Comparison of ENCODE assay signal across 31 mouse cellular contexts in genomic region chr11:43441121-43441520, GRCm38 (mm10). TPM values are rescaled to one million over a fixed set of nuclear protein-coding genes. Genes with fewer than 3 reads are reported as not detected.
A peak's percentile ranks its signal among the peaks of the same experiment; 100 is the strongest.
DNase-seq lines count a peak whose midpoint lies in the region; ATAC-seq lines count a peak whose summit lies in the region.
"Had no signal": no experiment of that assay in that cellular context is flagged by ENCODE, and none has a peak within 500 bp of the region (broad histone marks: within the 10 kb centered on the region; RNA-seq: fewer than 3 reads in every experiment).

No protein-coding gene starts in this region.

- no peak overlapping the region for H3K27ac ChIP-seq in intestine, embryonic 14.5 days (ENCODE audit: low read depth)
- H3K27ac ChIP-seq in intestine, embryonic 16.5 days (ENCODE audit: low read length): no peak overlapping the region
- no peak overlapping the region for H3K27ac ChIP-seq in embryonic facial prominence, embryonic 10.5 days (replicated peaks)
- H3K27ac ChIP-seq: embryonic facial prominence, embryonic 13.5 days; embryonic facial prominence, embryonic 15.5 days; forebrain, embryonic 10.5 days; forebrain, embryonic 12.5 days had no signal

- no peaks in the 10 kb centered on the region for H3K9me3 ChIP-seq in intestine, embryonic 14.5 days (ENCODE audit: control insufficient read depth, low read length)
- H3K9me3 ChIP-seq in intestine, embryonic 16.5 days (ENCODE audit: control insufficient read depth, low read length): no peaks in the 10 kb centered on the region
- H3K9me3 ChIP-seq in embryonic facial prominence, embryonic 10.5 days: no peaks in the 10 kb centered on the region
- H3K9me3 ChIP-seq: embryonic facial prominence, embryonic 13.5 days; embryonic facial prominence, embryonic 15.5 days; forebrain, embryonic 10.5 days; forebrain, embryonic 12.5 days; G1E had no signal

- no peaks in the 10 kb centered on the region for H3K4me1 ChIP-seq in intestine, embryonic 14.5 days (replicated peaks; ENCODE audit: control insufficient read depth, insufficient read depth, low read length)
- H3K4me1 ChIP-seq in intestine, embryonic 16.5 days (ENCODE audit: control insufficient read depth, insufficient read depth, low read length): no peaks in the 10 kb centered on the region
- no peaks in the 10 kb centered on the region for H3K4me1 ChIP-seq in embryonic facial prominence, embryonic 10.5 days
- H3K4me1 ChIP-seq: embryonic facial prominence, embryonic 13.5 days; embryonic facial prominence, embryonic 15.5 days; forebrain, embryonic 10.5 days; forebrain, embryonic 12.5 days had no signal

- 95% methylated on average over 10 of the region's 10 CpGs for WGBS in intestine, embryonic 14.5 days
- 92% methylated on average over 10 of the region's 10 CpGs for WGBS in intestine, embryonic 16.5 days
- WGBS in embryonic facial prominence, embryonic 10.5 days: 91% methylated on average over 10 of the region's 10 CpGs

- H3K9ac ChIP-seq in intestine, embryonic 14.5 days (ENCODE audit: low read length): no peak overlapping the region
- no peak overlapping the region for H3K9ac ChIP-seq in intestine, embryonic 16.5 days (ENCODE audit: low read depth, low read length)
- H3K9ac ChIP-seq: embryonic facial prominence, embryonic 13.5 days; embryonic facial prominence, embryonic 15.5 days; forebrain, embryonic 12.5 days had no signal

- H3K27me3 ChIP-seq in intestine, embryonic 14.5 days (replicated peaks; ENCODE audit: control insufficient read depth, insufficient read depth, low read length): no peaks in the 10 kb centered on the region
- H3K27me3 ChIP-seq in intestine, embryonic 16.5 days (replicated peaks; ENCODE audit: control insufficient read depth, insufficient read depth, low read length): no peaks in the 10 kb centered on the region
- no peaks in the 10 kb centered on the region for H3K27me3 ChIP-seq in embryonic facial prominence, embryonic 10.5 days (replicated peaks; ENCODE audit: low read depth, poor library complexity, severe bottlenecking)
- H3K27me3 ChIP-seq: CH12.LX; embryonic facial prominence, embryonic 13.5 days; embryonic facial prominence, embryonic 15.5 days; forebrain, embryonic 12.5 days; Patski had no signal

- peak; percentile 76 for DNase-seq in heart, adult 11 months
- DNase-seq in heart, adult 18-20 months: no peak
- DNase-seq in intestine, embryonic 14.5 days (ENCODE audit: low spot score): peak; percentile 20
- peak; percentile 1 for DNase-seq in thymus, postnatal 14 days
- DNase-seq in thymus, postnatal 25 days: no peak
- DNase-seq in embryonic facial prominence, embryonic 10.5 days (ENCODE audit: low spot score): peak; percentile 1
- DNase-seq in spleen, postnatal 36 days (ENCODE audit: low spot score in 2 of 2): no peak
- DNase-seq: adrenal gland, adult 8-10 months; adrenal gland, postnatal 14 days; adrenal gland, postnatal 36 days; B cell, adult 2 months; cerebellum, adult 11 months; cerebellum, adult 18-20 months; cerebellum, adult 8-10 months; cerebellum, adult 9-11 months; cerebellum, postnatal 14 days; cerebellum, postnatal 36 days had no signal

- H3K4me3 ChIP-seq in intestine, embryonic 14.5 days (ENCODE audit: low read depth, low read length): no peak overlapping the region
- no peak overlapping the region for H3K4me3 ChIP-seq in intestine, embryonic 16.5 days (ENCODE audit: low read length)
- H3K4me3 ChIP-seq in embryonic facial prominence, embryonic 10.5 days: no peak overlapping the region
- H3K4me3 ChIP-seq: embryonic facial prominence, embryonic 13.5 days; embryonic facial prominence, embryonic 15.5 days; erythroblast, embryonic 14.5 days; forebrain, embryonic 10.5 days; forebrain, embryonic 12.5 days had no signal

- peaks cover 87% of the 10 kb centered on the region for H3K36me3 ChIP-seq in intestine, embryonic 14.5 days (ENCODE audit: control insufficient read depth, insufficient read depth, low read length)
- peaks cover 20% of the 10 kb centered on the region for H3K36me3 ChIP-seq in intestine, embryonic 16.5 days (ENCODE audit: control insufficient read depth, insufficient read depth, low read length)
- H3K36me3 ChIP-seq in embryonic facial prominence, embryonic 10.5 days (replicated peaks): peaks cover 89% of the 10 kb centered on the region

- no peak overlapping the region for H3K4me2 ChIP-seq in intestine, embryonic 14.5 days (ENCODE audit: low read length)
- no peak overlapping the region for H3K4me2 ChIP-seq in intestine, embryonic 16.5 days (ENCODE audit: low read depth, low read length)
- H3K4me2 ChIP-seq: embryonic facial prominence, embryonic 13.5 days; embryonic facial prominence, embryonic 15.5 days; forebrain, embryonic 12.5 days had no signal

- ATAC-seq in intestine, embryonic 14.5 days (replicated peaks; ENCODE audit: low FRiP score, low TSS enrichment, low read depth): no peak
- no peak for ATAC-seq in intestine, embryonic 16.5 days
- ATAC-seq: activated CD4-positive, CD25-positive, alpha-beta regulatory T cell, adult 4 months; CD4-positive, CD25-positive, alpha-beta regulatory T cell, adult 4 months; forebrain, embryonic 14.5 days; forebrain, embryonic 16.5 days; Patski had no signal

RNA-seq across cellular contexts. Expression of gene Slu7, which starts 7.6 kb away (rescaled TPM):
- total RNA-seq in heart, adult 18-20 months (2021): 10 to 100 TPM; 30.2 to 34.6 TPM
- polyA plus RNA-seq in intestine, embryonic 14.5 days (2014; fragmentation: Nextera tagmentation; extraction: Ambion mirVana): 45.0 and 55.6 TPM in 2 replicates
- polyA plus RNA-seq in intestine, embryonic 16.5 days (2015; fragmentation: Nextera tagmentation; extraction: Ambion mirVana): 41.7 and 46.8 TPM in 2 replicates
- 48.5 and 56.7 TPM in 2 replicates for polyA plus RNA-seq in embryonic facial prominence, embryonic 10.5 days (2016; fragmentation: Nextera tagmentation; extraction: Ambion mirVana)

RNA-seq across cellular contexts. Expression of gene Pttg1, which starts 15.1 kb away (rescaled TPM):
- 10 to 100 TPM; 85.4 to 89.1 TPM for total RNA-seq in heart, adult 18-20 months (2021)
- 67.1 and 70.7 TPM in 2 replicates for polyA plus RNA-seq in intestine, embryonic 14.5 days (2014; fragmentation: Nextera tagmentation; extraction: Ambion mirVana)
- 61.2 and 65.5 TPM in 2 replicates for polyA plus RNA-seq in intestine, embryonic 16.5 days (2015; fragmentation: Nextera tagmentation; extraction: Ambion mirVana)
- 98.5 and 99.8 TPM in 2 replicates for polyA plus RNA-seq in embryonic facial prominence, embryonic 10.5 days (2016; fragmentation: Nextera tagmentation; extraction: Ambion mirVana)

RNA-seq across cellular contexts. Expression of gene C1qtnf2, which starts 33.0 kb away (rescaled TPM):
- total RNA-seq in heart, adult 18-20 months (2021): 1 to 10 TPM; 3.8 to 4.2 TPM
- 5.0 and 5.9 TPM in 2 replicates for polyA plus RNA-seq in intestine, embryonic 14.5 days (2014; fragmentation: Nextera tagmentation; extraction: Ambion mirVana)
- polyA plus RNA-seq in intestine, embryonic 16.5 days (2015; fragmentation: Nextera tagmentation; extraction: Ambion mirVana): 7.0 and 7.2 TPM in 2 replicates
- polyA plus RNA-seq in embryonic facial prominence, embryonic 10.5 days (2016; fragmentation: Nextera tagmentation; extraction: Ambion mirVana): 0.85 and 0.87 TPM in 2 replicates
- total RNA-seq: CH12.LX; common myeloid progenitor, adult 5-6 weeks; G1E had no signal
- polyA plus RNA-seq: activated CD4-positive, CD25-positive, alpha-beta regulatory T cell, adult 4 months; CD4-positive, CD25-positive, alpha-beta regulatory T cell, adult 4 months; erythroblast, embryonic 14.5 days; G1E; Patski had no signal

Comparison
In these comparisons a context has a peak if more than half of its experiments do, and no peak if none do; other contexts are left out.
1. DNase-seq: peak in heart, adult 11 months (single experiment), intestine, embryonic 14.5 days (single experiment), thymus, postnatal 14 days (single experiment) and embryonic facial prominence, embryonic 10.5 days (single experiment); none in heart, adult 18-20 months (0 of 2), thymus, postnatal 25 days (single experiment) and spleen, postnatal 36 days (0 of 2).